Mouse (Mus musculus): ENCODE data around the gene Dgkd.

- TF ChIP-seq CTCF (IDR thresholded peaks at IDR 0.05; ENCODE audit: low read depth) (no peak), EP300 (IDR thresholded peaks at IDR 0.05; ENCODE audit: low read depth) (no peak)
Observed at GRCm38 (mm10) chr1:87826474-87826873, 26.6 kb upstream of the Dgkd start.

Data from liver, postnatal 0 days (tissue).